Mouse (Mus musculus) cerebellum, adult 2 months (tissue): ENCODE measurements around the gene Apool.

Experiments
- CTCF ChIP-seq: fragments of 200-500 bp; IDR thresholded peaks from 2 replicates; pipeline ENCODE4 v1.5.1; 2011; ENCODE audit warnings: low read depth, mild to moderate bottlenecking, control low read depth, low read length, moderate library complexity, borderline replicate concordance; ENCODE audit not compliant: insufficient read depth
- POLR2A ChIP-seq: fragments of 200-500 bp; IDR thresholded peaks from 2 replicates; pipeline ENCODE4 v1.6.1; 2011; ENCODE audit warnings: low read length, control low read depth, borderline replicate concordance; ENCODE audit not compliant: insufficient read depth

- TF ChIP-seq CTCF (no peak), POLR2A (no peak)
Observed at GRCm38 (mm10) chrX:112347467-112348394, 36.6 kb downstream of the Apool start.
